Mouse (Mus musculus) heart, postnatal 36 days (tissue): Measurements from ENCODE around the gene Mex3a. TPM values are rescaled to one million over a fixed set of nuclear protein-coding genes. Genes with fewer than 3 reads are reported as not detected.

ENCODE experiments used
- DNase-seq, 2 experiments: peaks; one replicate each; pipeline ENCODE4 v3.0.0; 2021 to 2022
- intact Hi-C: fragments of 180-260 bp; cut with DNase I; formaldehyde crosslinking; loops from one replicate; pipeline ENCODE4 v1.15.1; 2025
- total RNA-seq, 2 experiments: library from RNA; stranded (reverse); gene quantifications; 2 replicates each; pipeline ENCODE4 v1.2.3; 2021

Gene Mex3a
- total RNA-seq, 2 experiments from 2014 or later: 0.22 to 0.58 TPM

DNA sequence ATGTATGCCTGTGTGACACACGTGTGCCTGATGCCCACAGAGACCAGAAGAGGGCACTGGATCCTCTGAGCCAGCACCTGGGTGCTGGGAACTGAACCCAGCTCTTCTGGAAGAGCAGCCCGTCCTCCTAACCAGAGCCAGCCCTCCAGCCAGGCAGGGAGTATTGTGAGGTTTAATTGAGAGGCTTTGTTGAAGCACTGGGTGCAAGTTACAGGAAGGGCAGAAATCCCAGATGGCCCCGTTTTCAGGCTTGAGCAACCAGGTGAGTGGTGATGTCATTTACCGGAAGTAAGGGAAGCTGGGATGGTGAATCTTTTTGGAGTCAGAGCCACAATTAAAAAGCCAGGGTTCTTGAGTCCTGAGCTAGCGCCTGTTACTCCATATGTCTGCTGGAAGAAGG is 7.2 kb upstream of the Mex3a start:
- no peak for DNase-seq
- intact Hi-C loops: no loop called here

- peak; percentile 81 to 86 for DNase-seq
- intact Hi-C loops: loop anchor here (2.0 kb wide), 1 partner anchor 120 kb away; no protein-coding TSS in a partner anchor
Observed at GRCm38 (mm10) chr3:88526157-88527131, 5.8 kb upstream of the Mex3a start.

GRCm38 (mm10) chr3:88527565-88527964 is 4.6 kb upstream of the Mex3a start:
- intact Hi-C loops: loop anchor here (2.0 kb wide), 1 partner anchor 121 kb away; no protein-coding TSS in a partner anchor

DNA sequence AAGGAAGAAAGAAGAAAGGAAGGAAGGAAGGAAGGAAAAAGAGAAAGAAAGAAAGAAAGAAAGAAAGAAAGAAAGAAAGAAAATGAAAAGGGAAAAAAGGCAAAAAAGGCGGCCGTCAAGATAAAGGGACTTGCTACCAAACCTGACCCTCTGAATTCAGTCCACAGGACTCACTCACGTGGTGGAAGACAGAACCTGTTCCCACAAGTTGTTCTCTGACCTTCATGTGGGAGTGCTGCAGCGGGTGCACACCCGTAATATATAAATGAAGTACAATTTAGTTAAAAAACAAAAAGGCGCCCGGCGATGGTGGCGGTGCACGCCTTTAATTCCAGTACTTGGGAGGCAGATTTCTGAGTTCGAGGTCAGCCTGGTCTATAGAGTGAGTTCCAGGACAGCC is 3.5 kb upstream of the Mex3a start:
- no peak for DNase-seq
- intact Hi-C loops: no loop called here

More at GRCm38 (mm10) chr3:88527565-88527964, 4.6 kb upstream of the Mex3a start:
- no peak for DNase-seq

DNA sequence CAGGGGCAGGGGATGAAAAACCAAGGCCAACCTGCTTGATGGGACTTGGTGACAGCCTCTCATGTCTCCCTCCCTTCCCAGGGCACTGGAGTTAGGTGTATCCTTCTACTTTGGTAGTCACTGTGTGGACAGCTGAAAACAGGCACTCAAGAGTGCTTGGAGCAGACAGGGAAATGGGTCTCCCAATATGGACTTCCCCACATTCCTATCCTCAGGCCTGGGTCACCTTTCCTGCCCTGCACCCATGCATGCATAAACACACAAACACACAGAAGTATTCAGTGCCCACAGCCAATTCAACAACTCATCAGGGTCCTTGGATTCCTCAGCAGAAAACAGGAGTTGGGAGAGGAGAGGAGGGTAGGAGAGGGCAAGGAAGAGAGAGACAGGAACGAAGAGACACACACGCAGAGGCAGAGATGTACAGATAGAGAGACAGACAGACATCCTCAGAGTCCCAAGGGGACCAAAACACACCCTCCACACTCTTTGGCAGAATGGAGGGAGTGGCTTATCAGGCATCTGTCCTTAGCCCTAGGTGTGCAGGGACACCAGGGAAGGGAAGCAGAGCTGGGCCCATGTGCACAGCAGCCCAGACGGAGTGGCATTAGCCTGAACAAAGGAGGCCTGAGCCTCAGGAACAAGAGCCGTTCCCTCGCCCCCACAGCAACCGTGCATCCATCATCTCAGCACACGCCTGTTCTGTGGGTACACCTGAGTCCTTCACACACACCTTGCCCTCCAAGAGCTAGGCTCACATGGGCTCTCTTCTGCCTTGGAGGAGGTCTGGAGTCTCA is 2.8 kb upstream of the Mex3a start:
- intact Hi-C loops: no loop called here
- DNase-seq: no peak

GRCm38 (mm10) chr3:88530082-88530864 is 1.9 kb upstream of the Mex3a start:
- intact Hi-C loops: loop anchor here (2.0 kb wide), 1 partner anchor 23 kb away; the partner anchor contains the start of genes Lamtor2 and Ubqln4
- DNase-seq: no peak

GRCm38 (mm10) chr3:88531348-88532298 is 572 bp upstream of the Mex3a start:
- intact Hi-C loops: loop anchor here (2.0 kb wide), 1 partner anchor 21 kb away; the partner anchor contains the start of genes Lamtor2 and Ubqln4
- DNase-seq: peak; percentile 84 to 90

GRCm38 (mm10) chr3:88532689-88533511 is 705 bp downstream of the Mex3a start:
- no peak for DNase-seq

DNA sequence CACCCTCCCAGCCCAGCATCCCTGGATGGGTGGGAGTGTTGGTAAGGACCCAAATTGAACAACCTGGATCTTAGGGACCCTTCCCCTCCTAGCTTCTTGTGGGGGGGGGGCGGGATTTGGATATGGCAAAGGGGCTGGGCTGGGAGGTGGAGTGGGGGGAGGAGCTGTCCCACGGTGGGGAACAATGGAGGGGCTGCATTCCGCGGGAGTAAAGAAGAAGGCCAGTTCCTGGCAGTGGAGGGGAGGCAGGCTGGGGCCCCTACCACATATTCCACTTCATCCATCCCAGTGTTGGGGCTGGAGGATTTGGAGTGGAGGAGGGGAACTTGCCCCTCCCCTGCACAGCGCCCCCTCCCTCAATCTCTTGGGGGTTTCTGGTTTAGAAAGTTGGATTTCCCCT is 1.5 kb downstream of the Mex3a start:
- no peak for DNase-seq
- intact Hi-C loops: no loop called here

More at GRCm38 (mm10) chr3:88532689-88533511, 705 bp downstream of the Mex3a start:
- intact Hi-C loops: no loop called here

- intact Hi-C loops: no loop called here
- DNase-seq: no peak
Observed at GRCm38 (mm10) chr3:88535005-88535404, 2.8 kb downstream of the Mex3a start.

DNA sequence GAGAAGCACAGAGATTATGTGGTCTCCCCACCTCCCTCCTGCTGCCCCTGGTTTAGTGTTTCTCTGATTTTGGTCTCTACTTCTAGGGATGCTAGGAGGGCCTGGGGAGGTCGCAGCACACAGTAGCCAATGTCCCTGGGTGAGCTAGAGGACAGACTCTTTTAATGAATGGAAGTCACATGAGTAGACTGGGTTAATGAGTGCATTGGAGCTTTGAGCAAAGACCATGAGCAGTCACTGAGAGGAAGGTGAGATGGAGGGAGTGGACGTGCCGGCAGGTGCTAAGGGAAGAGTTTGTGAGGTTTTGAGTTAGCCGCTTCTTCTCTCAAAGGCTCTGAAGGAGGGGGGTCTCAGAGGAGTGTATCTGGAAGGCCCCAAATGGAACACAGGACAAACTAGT is 3.3 kb downstream of the Mex3a start:
- intact Hi-C loops: no loop called here
- DNase-seq: no peak

DNA sequence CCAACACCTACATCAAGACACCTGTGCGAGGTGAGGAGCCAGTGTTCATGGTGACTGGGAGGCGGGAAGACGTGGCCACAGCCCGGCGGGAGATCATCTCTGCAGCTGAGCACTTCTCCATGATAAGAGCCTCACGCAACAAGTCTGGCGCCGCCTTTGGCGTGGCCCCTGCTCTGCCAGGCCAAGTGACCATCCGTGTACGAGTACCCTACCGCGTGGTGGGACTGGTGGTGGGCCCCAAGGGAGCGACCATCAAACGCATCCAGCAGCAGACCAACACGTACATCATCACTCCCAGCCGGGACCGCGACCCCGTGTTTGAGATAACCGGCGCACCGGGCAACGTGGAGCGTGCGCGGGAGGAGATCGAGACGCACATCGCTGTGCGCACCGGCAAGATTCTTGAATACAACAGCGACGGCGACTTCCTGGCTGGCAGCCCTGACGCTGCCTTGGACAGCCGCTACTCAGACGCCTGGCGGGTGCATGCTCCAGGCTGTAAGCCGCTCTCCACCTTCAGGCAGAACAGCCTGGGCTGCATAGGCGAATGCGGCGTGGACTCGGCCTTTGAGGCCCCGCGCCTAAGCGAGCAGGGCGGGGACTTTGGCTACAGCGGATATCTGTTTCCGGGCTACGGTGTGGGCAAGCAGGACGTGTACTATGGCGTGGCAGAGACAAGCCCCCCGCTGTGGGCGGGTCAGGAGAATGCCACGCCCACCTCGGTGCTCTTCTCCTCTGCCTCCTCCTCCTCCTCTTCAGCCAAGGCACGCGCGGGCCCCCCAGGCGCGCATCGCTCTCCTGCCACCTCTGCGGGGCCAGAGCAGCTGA is 4.1 kb downstream of the Mex3a start:
- intact Hi-C loops: no loop called here

DNA sequence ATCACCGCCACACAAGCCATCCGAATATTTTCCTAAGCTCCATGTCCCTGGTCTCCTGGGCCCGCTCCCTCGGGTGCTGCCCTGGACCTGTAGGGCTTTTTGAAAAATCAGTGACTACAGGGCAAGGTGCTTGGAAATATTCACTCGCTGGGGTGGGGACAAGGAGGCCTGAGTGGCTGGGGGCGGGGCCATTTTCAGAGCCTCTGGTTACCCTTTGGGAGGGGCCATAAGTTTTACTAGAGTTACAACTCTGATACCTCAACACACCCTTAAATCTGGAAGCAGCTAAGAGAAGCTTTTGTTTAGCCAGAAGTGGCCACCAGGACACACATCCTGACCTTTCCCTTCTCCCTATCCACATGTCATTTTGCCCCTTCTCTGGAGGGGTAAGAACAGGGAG is 5.0 kb downstream of the Mex3a start:
- intact Hi-C loops: no loop called here
- DNase-seq: no peak

More for the DNA sequence above, 4.1 kb downstream of the Mex3a start:
- DNase-seq: peak; percentile 81 to 83

DNA sequence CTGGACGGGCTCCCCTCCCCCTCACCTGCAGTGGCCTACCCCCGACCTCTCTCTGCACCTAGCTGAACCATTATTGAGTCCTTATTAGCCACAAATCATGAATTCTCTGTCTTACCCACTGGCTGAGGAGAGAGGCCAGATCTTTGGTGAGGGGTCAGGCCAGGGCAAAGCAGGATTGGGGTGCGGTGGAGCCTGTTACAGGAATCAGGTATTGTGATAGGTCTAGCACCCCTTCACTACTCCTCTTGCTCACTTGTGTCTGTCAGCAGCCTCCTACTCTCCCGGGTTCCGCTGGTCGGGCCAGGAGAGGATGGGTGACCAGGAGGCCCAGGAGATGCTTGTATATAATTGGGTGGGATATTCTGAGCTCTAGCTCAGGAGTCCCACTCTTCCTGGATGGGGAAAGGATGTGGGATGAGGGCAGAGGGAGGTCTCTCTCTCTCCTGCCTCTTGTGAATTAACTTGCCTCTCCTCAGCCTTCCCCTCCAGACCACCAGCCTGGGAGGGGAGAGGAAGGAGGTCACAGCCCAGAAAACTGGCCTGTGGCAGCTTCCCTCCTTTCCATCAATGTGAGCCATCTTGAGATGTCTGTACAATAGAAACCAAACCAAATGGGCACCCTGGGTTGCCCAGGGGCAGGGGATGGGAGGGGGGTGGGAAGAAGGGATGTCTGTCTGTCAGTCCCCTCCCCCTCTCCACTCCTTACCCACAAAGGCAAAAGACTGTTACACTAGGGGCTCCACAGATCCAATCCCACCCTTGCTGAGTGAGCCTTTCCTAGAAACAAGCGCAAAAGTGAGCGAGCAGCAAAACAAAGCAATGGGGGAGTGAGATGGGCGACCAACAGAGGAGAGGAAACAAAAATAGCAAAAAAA is 6.3 kb downstream of the Mex3a start:
- intact Hi-C loops: no loop called here
- DNase-seq: no peak

DNA sequence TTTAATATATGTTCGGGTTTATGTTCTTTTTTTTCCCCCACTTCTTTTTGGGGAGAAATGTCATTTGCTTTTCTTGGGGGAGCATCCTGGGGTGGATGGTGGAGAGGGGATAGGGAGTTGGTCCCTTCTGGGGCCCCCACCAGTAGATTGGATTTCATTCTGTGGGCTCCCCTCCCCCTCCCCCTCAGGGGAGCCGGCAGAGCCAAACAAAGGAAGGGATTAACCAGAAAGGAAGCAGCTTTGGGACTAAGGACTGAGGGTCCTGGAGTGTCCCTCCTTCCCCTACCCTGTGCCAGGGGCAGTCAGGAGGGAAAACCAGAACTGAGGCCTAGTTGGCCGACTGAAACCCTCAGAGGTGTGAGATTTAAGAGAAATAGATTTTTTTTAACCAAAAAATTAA is 7.2 kb downstream of the Mex3a start:
- intact Hi-C loops: no loop called here
- DNase-seq: no peak

- intact Hi-C loops: no loop called here
- no peak for DNase-seq
Observed at GRCm38 (mm10) chr3:88540085-88540484, 7.9 kb downstream of the Mex3a start.
